Mouse (Mus musculus): ENCODE results near the gene Osbpl3. TPM values are rescaled to one million over a fixed set of nuclear protein-coding genes. Genes with fewer than 3 reads are reported as not detected.

Gene Osbpl3
- total RNA-seq, 2 experiments from 2014 or later, result 6.4 to 10.3 TPM

Other genes with a start within 250 kb of the Osbpl3 start
- 6.0 and 8.0 TPM in 2 replicates for gene Gsdme, start 192.3 kb downstream of the Osbpl3 start, total RNA-seq (2015)
- gene Gsdme, start 192.3 kb downstream of the Osbpl3 start, total RNA-seq (2017), result 8.7 and 10.2 TPM in 2 replicates
- gene Cycs, start 110.3 kb upstream of the Osbpl3 start, total RNA-seq (2015), result 111 and 140 TPM in 2 replicates
- gene Cycs, start 110.3 kb upstream of the Osbpl3 start, total RNA-seq (2017), result 135 and 142 TPM in 2 replicates
- 4.7 and 5.5 TPM in 2 replicates for gene 4921507P07Rik, start 140.4 kb upstream of the Osbpl3 start, total RNA-seq (2015)
- gene 4921507P07Rik, start 140.4 kb upstream of the Osbpl3 start, total RNA-seq (2017), result 0.87 and 1.4 TPM in 2 replicates
- gene Npvf, start 198.2 kb upstream of the Osbpl3 start, total RNA-seq (2015), result not detected in 2 replicates
- gene Npvf, start 198.2 kb upstream of the Osbpl3 start, total RNA-seq (2017), result not detected in 2 replicates

Data from megakaryocyte progenitor cell, adult 5-6 weeks (primary cell).